Mouse (Mus musculus) left cerebral cortex, adult 2 months (tissue): ENCODE measurements around the gene Spats1. TPM values are rescaled to one million over a fixed set of nuclear protein-coding genes. Genes with fewer than 3 reads are reported as not detected.

ENCODE experiments used
- DNase-seq, 2 experiments: peaks; one replicate each; pipeline ENCODE4 v3.0.0; 2021 to 2022; ENCODE audit warnings: low spot score in 2 of 2, mixed read lengths in 1 of 2; ENCODE audit errors: extremely low spot score in 1 of 2
- H3K27ac ChIP-seq: fragments of 200-600 bp; 2 replicates; pipeline ENCODE4 v1.8.1; 2022
- H3K4me3 ChIP-seq: fragments of 200-600 bp; 2 replicates; pipeline ENCODE4 v1.8.1; 2022
- CTCF ChIP-seq: fragments of 200-600 bp; IDR thresholded peaks from 2 replicates; pipeline ENCODE4 v1.8.1; 2022; ENCODE audit warnings: antibody characterized with exemption, mild to moderate bottlenecking, moderate library complexity
- intact Hi-C: fragments of 180-260 bp; cut with DNase I; formaldehyde crosslinking; loops from one replicate; pipeline ENCODE4 v1.15.1; 2025
- long read RNA-seq, 2 experiments: library from polyadenylated mRNA; stranded (forward); transcript quantifications; one replicate each; pipeline ENCODE4 v2.0.0; 2021; ENCODE audit warnings: borderline mapping rate in 2 of 2
- total RNA-seq, 2 experiments: library from RNA; stranded (reverse); gene quantifications; 2 replicates each; pipeline ENCODE4 v1.2.3; 2021

The Spats1 gene
- 1 to 10 TPM; 5.5 to 5.8 TPM for total RNA-seq
- long read RNA-seq, experiment 1, partial matches to known transcripts: 0 of 3 reads
- long read RNA-seq, experiment 1, other reads (novel, unspliced or antisense): 3 of 3 reads
- long read RNA-seq, experiment 2, partial matches to known transcripts: 2 of 6 reads
- long read RNA-seq, experiment 2, other reads (novel, unspliced or antisense): 4 of 6 reads

GRCm38 (mm10) chr17:45474669-45475465 is at the start of gene Spats1:
Spats1 (minus strand) TSS chr17:45475415.
- peak within 1 kb of the TSS; percentile 48 for H3K4me3 ChIP-seq
- no peak; the same call in none of the 2 replicates for TF ChIP-seq CTCF
- DNase-seq: peak; percentile 85
- intact Hi-C loops: loop anchor here (5.0 to 10.0 kb wide), 2 partner anchors 150 to 167 kb away; no protein-coding TSS in a partner anchor
- H3K27ac ChIP-seq: peak within 1 kb of the TSS; percentile 97

- no peak for DNase-seq
- intact Hi-C loops: no loop called here
These were observed 49.7 kb upstream of the Spats1 start for GRCm38 (mm10) chr17:45524961-45525360.

GRCm38 (mm10) chr17:45523263-45523662 is 48.0 kb upstream of the Spats1 start, which contains the start of gene Tcte1:
Tcte1 (plus strand) TSS chr17:45523434.
- Histone ChIP-seq H3K27ac (no peak within 1 kb of the TSS; the same call in 1 of the 2 replicates), H3K4me3 (no peak within 1 kb of the TSS)
- TF ChIP-seq CTCF: no peak
- intact Hi-C loops: no loop called here
- no peak for DNase-seq

More at GRCm38 (mm10) chr17:45524961-45525360, 49.7 kb upstream of the Spats1 start:
- no peak for TF ChIP-seq CTCF
- Histone ChIP-seq H3K27ac (no peak overlapping the region), H3K4me3 (no peak overlapping the region)

- no peak overlapping the region for H3K27ac ChIP-seq
- TF ChIP-seq CTCF: no peak
- DNase-seq: no peak
- no peak overlapping the region for H3K4me3 ChIP-seq
- intact Hi-C loops: no loop called here
These were observed 44.9 kb upstream of the Spats1 start for GRCm38 (mm10) chr17:45520136-45520535.

- no peak overlapping the region for H3K27ac ChIP-seq
- intact Hi-C loops: no loop called here
- H3K4me3 ChIP-seq: no peak overlapping the region
- TF ChIP-seq CTCF: no peak
- no peak for DNase-seq
These were observed 43.7 kb upstream of the Spats1 start for GRCm38 (mm10) chr17:45518766-45519475.

- H3K4me3 ChIP-seq: no peak overlapping the region
- TF ChIP-seq CTCF: no peak
- intact Hi-C loops: no loop called here
- H3K27ac ChIP-seq: no peak overlapping the region
- no peak for DNase-seq
These were observed 42.5 kb upstream of the Spats1 start for GRCm38 (mm10) chr17:45517549-45518215.

GRCm38 (mm10) chr17:45517135-45517534 is 41.9 kb upstream of the Spats1 start:
- DNase-seq: no peak
- intact Hi-C loops: no loop called here
- no peak overlapping the region for H3K4me3 ChIP-seq
- H3K27ac ChIP-seq: no peak overlapping the region
- no peak for TF ChIP-seq CTCF

GRCm38 (mm10) chr17:45516488-45516887 is 41.3 kb upstream of the Spats1 start:
- Histone ChIP-seq H3K27ac (no peak overlapping the region), H3K4me3 (no peak overlapping the region)
- intact Hi-C loops: loop anchor here (1.0 kb wide), 1 partner anchor 36 kb away; no protein-coding TSS in a partner anchor
- TF ChIP-seq CTCF: peak; percentile 98
- DNase-seq: peak; percentile 69 to 87

- no peak for TF ChIP-seq CTCF
- intact Hi-C loops: loop anchor here (1.0 kb wide), 1 partner anchor 36 kb away; no protein-coding TSS in a partner anchor
- no peak overlapping the region for H3K27ac ChIP-seq
- no peak overlapping the region for H3K4me3 ChIP-seq
- no peak for DNase-seq
These were observed 40.6 kb upstream of the Spats1 start for GRCm38 (mm10) chr17:45515806-45516205.

- TF ChIP-seq CTCF: no peak
- intact Hi-C loops: no loop called here
- no peak overlapping the region for H3K27ac ChIP-seq
- no peak for DNase-seq
- H3K4me3 ChIP-seq: no peak overlapping the region
These were observed 40.0 kb upstream of the Spats1 start for GRCm38 (mm10) chr17:45515204-45515726.

GRCm38 (mm10) chr17:45511757-45512156 is 36.5 kb upstream of the Spats1 start:
- intact Hi-C loops: no loop called here
- Histone ChIP-seq H3K4me3 (no peak overlapping the region), H3K27ac (no peak overlapping the region)
- DNase-seq: no peak
- no peak for TF ChIP-seq CTCF
